15 mouse cellular contexts compared by ENCODE assay signal in genomic region chr8:10910954-10911353, GRCm38 (mm10).
A peak's percentile ranks its signal among the peaks of the same experiment; 100 is the strongest.
DNase-seq lines count a peak whose midpoint lies in the region; ATAC-seq lines count a peak whose summit lies in the region.
"Had no signal": no experiment of that assay in that cellular context is flagged by ENCODE, and none has a peak within 500 bp of the region (broad histone marks: within the 10 kb centered on the region; RNA-seq: fewer than 3 reads in every experiment).

No protein-coding gene starts in this region.

- peaks cover 62% of the 10 kb centered on the region for H3K27me3 ChIP-seq in heart, embryonic 13.5 days (replicated peaks)
- peaks cover 56% of the 10 kb centered on the region for H3K27me3 ChIP-seq in liver, embryonic 12.5 days (replicated peaks)
- H3K27me3 ChIP-seq in liver, embryonic 11.5 days (replicated peaks; ENCODE audit: control insufficient read depth, insufficient read depth, low read length) = peaks cover 10% of the 10 kb centered on the region
- H3K27me3 ChIP-seq in midbrain, embryonic 13.5 days = peaks cover 9% of the 10 kb centered on the region
- H3K27me3 ChIP-seq: forebrain, embryonic 13.5 days; limb, embryonic 15.5 days; stomach, embryonic 15.5 days had no signal

- H3K4me2 ChIP-seq in heart, embryonic 13.5 days = no peak overlapping the region
- no peak overlapping the region for H3K4me2 ChIP-seq in liver, embryonic 12.5 days
- no peak overlapping the region for H3K4me2 ChIP-seq in liver, embryonic 11.5 days
- H3K4me2 ChIP-seq in midbrain, embryonic 13.5 days (replicated peaks) = no peak overlapping the region
- H3K4me2 ChIP-seq: embryonic facial prominence, embryonic 13.5 days; forebrain, embryonic 13.5 days; limb, embryonic 15.5 days; midbrain, embryonic 11.5 days; stomach, embryonic 15.5 days had no signal

- DNase-seq in heart, postnatal 4 days = no peak
- no peak for DNase-seq in liver, embryonic 11.5 days (ENCODE audit: low spot score)
- DNase-seq in lung, postnatal 4 days = peak; percentile 47 to 71
- no peak for DNase-seq in frontal cortex, postnatal 10 days (ENCODE audit: low spot score in 2 of 2)
- DNase-seq: cerebellum, postnatal 25 days; right cerebral cortex, postnatal 4 days had no signal

- no peak overlapping the region for H3K4me3 ChIP-seq in heart, embryonic 13.5 days
- no peak overlapping the region for H3K4me3 ChIP-seq in liver, embryonic 12.5 days
- H3K4me3 ChIP-seq in liver, embryonic 11.5 days (ENCODE audit: low read depth, low read length) = no peak overlapping the region
- no peak overlapping the region for H3K4me3 ChIP-seq in midbrain, embryonic 13.5 days (replicated peaks)
- H3K4me3 ChIP-seq: embryonic facial prominence, embryonic 13.5 days; forebrain, embryonic 13.5 days; limb, embryonic 15.5 days; stomach, embryonic 15.5 days had no signal

- no peaks in the 10 kb centered on the region for H3K36me3 ChIP-seq in heart, embryonic 13.5 days
- no peaks in the 10 kb centered on the region for H3K36me3 ChIP-seq in liver, embryonic 12.5 days
- H3K36me3 ChIP-seq in liver, embryonic 11.5 days (ENCODE audit: control insufficient read depth, insufficient read depth, low read length) = no peaks in the 10 kb centered on the region
- no peaks in the 10 kb centered on the region for H3K36me3 ChIP-seq in midbrain, embryonic 13.5 days
- H3K36me3 ChIP-seq: embryonic facial prominence, embryonic 13.5 days; limb, embryonic 15.5 days; stomach, embryonic 15.5 days had no signal

- H3K9ac ChIP-seq in heart, embryonic 13.5 days = no peak overlapping the region
- H3K9ac ChIP-seq in liver, embryonic 12.5 days = no peak overlapping the region
- no peak overlapping the region for H3K9ac ChIP-seq in liver, embryonic 11.5 days (ENCODE audit: low read depth, low read length)
- no peak overlapping the region for H3K9ac ChIP-seq in midbrain, embryonic 13.5 days (replicated peaks)
- H3K9ac ChIP-seq: embryonic facial prominence, embryonic 13.5 days; forebrain, embryonic 13.5 days; limb, embryonic 15.5 days; stomach, embryonic 15.5 days had no signal

- 0 out of 2 replicates have a peak overlapping the region, but pooled peaks have one; percentile 12 for H3K27ac ChIP-seq in heart, embryonic 13.5 days (replicated peaks)
- 0 out of 2 replicates have a peak overlapping the region, but pooled peaks have one; percentile 5 for H3K27ac ChIP-seq in liver, embryonic 12.5 days
- H3K27ac ChIP-seq in liver, embryonic 11.5 days (ENCODE audit: low read depth, low read length) = no peak overlapping the region
- H3K27ac ChIP-seq in midbrain, embryonic 13.5 days = no peak overlapping the region
- H3K27ac ChIP-seq: embryonic facial prominence, embryonic 13.5 days; forebrain, embryonic 13.5 days; limb, embryonic 15.5 days; stomach, embryonic 15.5 days had no signal

- H3K4me1 ChIP-seq in heart, embryonic 13.5 days = peaks cover 29% of the 10 kb centered on the region
- peaks cover 20% of the 10 kb centered on the region; the same call in 1 of the 2 replicates for H3K4me1 ChIP-seq in liver, embryonic 12.5 days
- H3K4me1 ChIP-seq in liver, embryonic 11.5 days (replicated peaks; ENCODE audit: control insufficient read depth, insufficient read depth, low read length) = peaks cover 10% of the 10 kb centered on the region
- no peaks in the 10 kb centered on the region for H3K4me1 ChIP-seq in midbrain, embryonic 13.5 days (replicated peaks)
- H3K4me1 ChIP-seq: embryonic facial prominence, embryonic 13.5 days; forebrain, embryonic 13.5 days; limb, embryonic 15.5 days had no signal

- WGBS in heart, embryonic 13.5 days = 59% methylated on average over 6 of the region's 6 CpGs
- 36% methylated on average over 6 of the region's 6 CpGs for WGBS in liver, embryonic 12.5 days (ENCODE audit: insufficient replicate concordance)
- 55% methylated on average over 6 of the region's 6 CpGs for WGBS in liver, embryonic 11.5 days
- WGBS in midbrain, embryonic 13.5 days = 87% methylated on average over 6 of the region's 6 CpGs

- no peaks in the 10 kb centered on the region for H3K9me3 ChIP-seq in heart, embryonic 13.5 days
- H3K9me3 ChIP-seq in liver, embryonic 12.5 days (replicated peaks) = no peaks in the 10 kb centered on the region
- H3K9me3 ChIP-seq in liver, embryonic 11.5 days (ENCODE audit: control insufficient read depth, low read length) = no peaks in the 10 kb centered on the region
- no peaks in the 10 kb centered on the region for H3K9me3 ChIP-seq in midbrain, embryonic 13.5 days
- H3K9me3 ChIP-seq: embryonic facial prominence, embryonic 13.5 days; forebrain, embryonic 13.5 days; limb, embryonic 15.5 days; stomach, embryonic 15.5 days had no signal

- no peak for ATAC-seq in heart, embryonic 13.5 days (ENCODE audit: extremely low read depth, insufficient number of reproducible peaks, low FRiP score, low TSS enrichment)
- no peak for ATAC-seq in liver, embryonic 12.5 days
- no peak for ATAC-seq in liver, embryonic 11.5 days (replicated peaks; ENCODE audit: low FRiP score)
- peak; percentile 29 to 36; a peak in 3 of 4 replicates for ATAC-seq in hematopoietic stem cell, adult 5-6 weeks (replicated peaks in 1 of 2; ENCODE audit: insufficient read depth in 1 of 2, low FRiP score in 2 of 2, low TSS enrichment in 1 of 2, low read depth in 1 of 2, poor library complexity in 2 of 2, severe bottlenecking in 2 of 2)
- no peak for ATAC-seq in midbrain, embryonic 13.5 days
- ATAC-seq: forebrain, embryonic 13.5 days had no signal

Comparison
In these comparisons a context has a peak if more than half of its experiments do, and no peak if none do; other contexts are left out.
1. H3K27ac ChIP-seq: peak in heart, embryonic 13.5 days (single experiment) and liver, embryonic 12.5 days (single experiment); none in liver, embryonic 11.5 days (single experiment) and midbrain, embryonic 13.5 days (single experiment).
2. ATAC-seq: peak in hematopoietic stem cell, adult 5-6 weeks (2 of 2); none in heart, embryonic 13.5 days (single experiment), liver, embryonic 12.5 days (single experiment), liver, embryonic 11.5 days (single experiment) and midbrain, embryonic 13.5 days (single experiment).
3. DNase-seq: peak in lung, postnatal 4 days (2 of 2); none in heart, postnatal 4 days (single experiment), liver, embryonic 11.5 days (single experiment) and frontal cortex, postnatal 10 days (0 of 2).